Mouse (Mus musculus) lung, postnatal 25 days (tissue): ENCODE results near the gene Olfr788.

Experiments
- DNase-seq: peaks from one replicate; pipeline ENCODE4 v3.0.0; 2022; ENCODE audit warnings: low spot score

The Olfr788 gene

GRCm38 (mm10) chr10:129470698-129471097 lies at the start of gene Olfr788:
Olfr788 (plus strand) TSS chr10:129470998.
- no peak for DNase-seq

GRCm38 (mm10) chr10:129427006-129427405 lies 43.8 kb upstream of the Olfr788 start, which contains the start of gene Olfr786:
Olfr786 (plus strand) TSS chr10:129427306.
- no peak for DNase-seq

GRCm38 (mm10) chr10:129461562-129461961 lies 9.2 kb upstream of the Olfr788 start, which contains the start of gene Olfr787:
Olfr787 (plus strand) TSS chr10:129461862.
- DNase-seq = no peak

- no peak for DNase-seq
Observed at GRCm38 (mm10) chr10:129473256-129473655, 2.5 kb downstream of the Olfr788 start.

DNA sequence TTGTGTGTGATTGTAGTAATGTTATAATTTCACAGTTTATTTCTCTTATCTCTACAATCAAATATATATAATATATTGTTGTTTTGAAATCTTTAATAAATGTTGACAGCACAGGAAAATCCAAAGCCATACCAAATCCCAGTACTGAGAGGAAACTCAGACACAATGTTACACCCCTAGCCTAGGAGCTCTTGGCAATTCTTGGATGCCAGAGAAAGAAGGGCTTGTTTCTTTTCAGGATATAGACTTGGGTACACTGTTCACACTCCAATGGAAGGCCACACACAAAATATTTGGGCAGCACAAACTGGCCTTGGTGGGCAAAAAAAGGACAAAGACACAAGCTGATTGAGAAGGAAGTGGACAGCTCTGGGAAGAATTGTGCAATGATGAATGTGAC lies 2.9 kb downstream of the Olfr788 start:
- no peak for DNase-seq

GRCm38 (mm10) chr10:129484452-129484851 lies 13.7 kb downstream of the Olfr788 start, which contains the start of gene Olfr789:
Olfr789 (plus strand) TSS chr10:129484752.
- DNase-seq = no peak

DNA sequence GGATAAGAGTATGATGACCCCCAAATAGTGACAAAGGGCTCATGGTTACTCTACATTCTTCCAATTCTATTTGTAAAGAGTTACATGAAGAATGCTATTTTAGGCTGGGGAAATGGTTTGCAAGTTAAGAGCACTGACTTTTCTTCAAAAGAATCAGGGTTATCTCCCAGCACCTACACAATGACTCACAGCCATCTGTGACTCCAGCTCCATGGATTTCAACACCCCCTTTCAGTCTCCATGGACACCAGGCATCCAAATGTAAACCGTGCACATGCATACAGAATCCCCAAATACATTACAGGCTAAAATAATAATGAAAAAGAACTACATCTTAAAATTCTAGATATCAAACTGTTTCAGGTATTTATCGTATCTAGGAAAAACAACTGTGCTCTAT lies 19.3 kb downstream of the Olfr788 start:
- no peak for DNase-seq

DNA sequence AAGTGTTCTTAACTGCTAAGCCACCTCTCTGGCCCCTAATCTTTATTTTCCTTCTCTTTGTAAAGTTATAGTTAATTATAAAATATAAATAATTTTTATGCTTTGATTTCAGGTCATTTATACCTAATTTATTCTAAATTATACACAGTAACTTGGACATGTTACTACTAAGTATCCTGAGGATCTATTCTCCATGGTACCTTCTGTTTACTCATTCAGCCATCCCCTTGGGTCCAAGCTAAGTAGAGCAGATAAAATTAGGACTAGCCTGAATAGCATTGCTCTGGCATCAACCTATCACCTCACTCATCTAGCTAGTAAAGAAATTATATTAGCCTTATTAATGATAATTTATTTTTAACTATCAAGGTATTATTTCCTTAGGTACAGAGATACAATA lies 27.4 kb downstream of the Olfr788 start, which contains the start of gene Olfr790:
Gene Olfr790 (plus strand): TSS at position 301 of the 400 bp plus-strand sequence.
- DNase-seq = no peak

GRCm38 (mm10) chr10:129521492-129521891 lies 50.7 kb downstream of the Olfr788 start, which contains the start of gene Olfr791:
Olfr791 (plus strand) TSS chr10:129521792.
- DNase-seq = no peak
